Mouse (Mus musculus): Measurements from ENCODE around the gene Zfp719. TPM values are rescaled to one million over a fixed set of nuclear protein-coding genes. Genes with fewer than 3 reads are reported as not detected.
A peak's percentile ranks its signal among the peaks of the same experiment; 100 is the strongest.

Gene Zfp719
- total RNA-seq (2021): 1 to 10 TPM; 5.8 to 7.3 TPM
- long read RNA-seq, experiment 1, full-length matches to known transcripts: 3 of 4 reads
- long read RNA-seq, experiment 1, partial matches to known transcripts: 1 of 4 reads
- long read RNA-seq, experiment 1, other reads (novel, unspliced or antisense): 0 of 4 reads
- long read RNA-seq, experiment 2, full-length matches to known transcripts: 1 of 2 reads
- long read RNA-seq, experiment 2, partial matches to known transcripts: 0 of 2 reads
- long read RNA-seq, experiment 2, other reads (novel, unspliced or antisense): 1 of 2 reads

DNA sequence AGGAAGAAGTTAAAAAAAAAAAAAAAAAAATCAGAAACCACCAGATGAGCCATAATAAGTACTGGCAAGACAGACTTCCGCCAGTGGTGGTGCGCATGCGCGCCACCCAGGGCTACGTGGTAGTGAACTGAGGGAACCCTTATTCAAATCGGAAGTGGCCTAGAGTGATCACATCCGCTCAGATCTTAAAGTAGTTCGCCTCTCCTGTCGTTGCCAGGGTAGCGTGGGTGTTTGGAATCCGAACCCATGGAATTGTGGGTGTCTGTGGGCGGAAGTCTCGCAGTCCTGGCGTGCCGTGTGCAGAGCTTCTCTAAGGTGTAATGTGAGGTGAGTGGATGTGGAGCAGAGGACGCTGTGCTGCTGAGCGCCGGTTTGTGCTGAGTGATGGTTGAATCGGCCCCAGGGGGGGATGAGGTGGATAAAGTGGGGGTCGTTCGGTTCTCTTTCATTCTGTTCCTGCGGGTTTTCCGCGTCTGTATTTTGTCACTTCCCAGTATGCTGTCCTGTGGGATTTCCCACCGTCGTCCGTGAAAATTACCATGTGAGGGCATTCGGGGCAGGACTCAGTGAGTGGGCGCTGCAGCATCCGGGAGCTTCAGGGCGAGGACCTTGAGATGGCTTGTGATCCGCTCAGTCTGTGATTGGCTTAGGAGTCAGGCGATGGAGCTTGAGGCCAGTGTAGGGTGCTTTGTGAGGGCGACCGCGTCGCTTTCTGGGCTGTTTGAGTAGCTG, at the start of gene Zfp719:
TSS of gene Zfp719 (plus strand) at position 171 of the 732 bp plus-strand sequence.
- DNase-seq: peak; percentile 87 to 90
- intact Hi-C loops (cut with DNase I): loop anchor here (5.0 to 10.0 kb wide), 2 partner anchors 93 to 265 kb away; partner anchors contain the start of genes Ctu1 and Zfp715

DNA sequence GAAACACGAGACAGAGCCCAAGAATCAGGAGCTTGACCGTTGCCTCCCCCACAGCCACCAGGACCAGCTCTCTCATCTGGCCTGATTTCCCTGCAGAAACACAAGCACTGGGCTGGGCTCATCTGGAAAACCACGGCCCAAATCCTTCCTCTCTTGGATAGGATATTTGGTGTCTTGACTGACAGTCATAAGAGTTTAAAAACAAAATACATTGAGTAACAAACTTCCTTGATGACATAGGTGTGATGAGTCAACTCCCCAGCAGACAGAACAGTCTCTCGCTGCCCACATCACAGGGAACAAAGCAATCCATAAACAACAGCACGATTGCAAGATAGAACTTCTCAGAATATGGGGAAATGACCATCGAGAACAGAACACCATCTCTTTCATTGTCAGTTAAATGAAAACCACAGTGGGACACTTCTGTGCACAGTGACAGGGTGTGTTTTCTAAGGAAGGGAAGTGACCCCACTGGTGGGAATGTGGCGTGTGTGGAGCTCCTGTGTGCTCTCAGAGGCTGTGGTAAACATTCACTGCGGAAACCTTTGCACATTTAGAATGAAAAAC, 49.1 kb upstream of the Zfp719 start:
- intact Hi-C loops (cut with DNase I): no loop called here
- DNase-seq: no peak

DNA sequence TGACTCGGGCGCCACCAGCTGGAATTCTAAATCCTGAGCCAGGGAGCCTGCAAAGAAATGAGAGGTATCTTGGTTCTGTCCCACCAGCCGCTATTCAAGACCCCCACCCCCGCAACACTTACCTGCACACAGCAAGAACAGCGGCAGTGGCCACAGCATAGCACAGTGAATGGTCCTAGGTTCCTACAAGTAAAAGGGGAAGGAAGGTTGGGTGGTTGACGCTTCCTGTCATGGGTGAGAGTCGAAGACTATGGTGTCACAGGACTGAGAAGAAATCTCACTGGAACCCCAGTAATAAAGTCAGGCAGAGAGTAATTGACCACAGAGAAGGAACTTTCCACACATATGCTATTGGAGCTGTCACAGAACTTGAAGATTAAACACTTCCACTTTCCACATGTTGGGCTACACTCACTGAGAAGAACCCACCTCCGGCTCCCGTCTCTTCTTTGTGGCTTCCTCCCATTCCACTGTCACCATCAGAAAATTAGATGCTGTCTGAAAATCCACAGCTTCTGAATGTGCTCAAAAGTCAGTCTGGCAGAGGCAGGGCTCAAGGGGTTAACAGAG, 46.4 kb upstream of the Zfp719 start:
- intact Hi-C loops (cut with DNase I): no loop called here
- DNase-seq: no peak

DNA sequence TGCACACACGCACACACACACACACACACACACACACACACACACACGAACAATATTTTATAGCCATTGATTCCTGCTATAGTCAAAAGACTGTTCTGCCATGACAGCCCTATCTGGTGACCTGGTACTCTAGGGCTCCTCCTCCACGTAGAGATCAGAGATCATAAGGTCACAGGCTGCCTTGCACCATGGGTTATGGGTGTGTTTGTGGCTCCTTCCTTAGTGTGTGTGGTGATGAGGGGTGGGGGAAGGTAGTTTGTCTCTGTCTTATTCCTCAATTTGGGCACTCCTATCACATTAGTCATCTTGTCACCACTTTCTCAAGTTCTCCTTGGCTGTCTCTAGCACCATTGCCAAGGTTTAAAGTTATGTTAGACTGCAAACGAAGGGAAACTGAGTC, 40.9 kb upstream of the Zfp719 start:
- no peak for DNase-seq
- intact Hi-C loops (cut with DNase I): no loop called here

DNA sequence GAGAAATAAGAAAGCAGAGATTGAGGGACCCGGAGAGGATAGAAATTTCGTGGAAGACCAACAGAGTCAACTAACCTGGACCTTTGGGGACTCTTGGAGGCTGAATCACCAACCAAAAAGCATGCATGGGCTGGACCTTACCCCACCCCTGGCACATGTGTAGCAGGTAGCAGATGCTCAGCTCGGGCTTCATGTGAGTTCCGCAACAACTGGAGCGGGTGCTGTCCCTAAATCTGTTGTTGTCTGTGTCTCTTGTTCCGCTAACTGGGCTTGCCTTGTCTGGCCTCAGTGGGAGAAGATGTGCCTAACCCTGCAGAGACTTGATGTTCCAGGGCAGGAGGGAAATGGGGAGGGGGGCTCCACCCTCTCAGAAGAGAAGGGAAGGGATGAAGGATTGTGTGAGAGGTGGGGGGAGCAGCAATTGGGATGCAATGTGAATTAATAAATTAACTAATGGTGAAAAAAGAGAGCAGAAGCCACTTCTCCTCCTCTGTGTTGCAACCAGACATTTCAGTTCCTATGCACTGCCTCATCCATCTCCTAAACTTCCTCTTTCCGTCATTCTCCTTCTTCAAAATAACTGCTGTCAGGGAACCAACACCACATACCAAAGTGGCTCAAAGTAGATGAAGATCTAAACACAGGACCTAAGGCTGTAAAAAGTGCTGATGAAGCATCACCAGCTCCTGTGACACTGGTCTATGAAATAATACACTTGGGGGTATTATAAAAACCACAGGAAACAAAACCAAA, 35.0 kb upstream of the Zfp719 start, which contains the start of gene Cd33:
TSS of gene Cd33 (minus strand) at position 204 of the 753 bp plus-strand sequence.
- intact Hi-C loops (cut with DNase I): no loop called here
- DNase-seq: no peak

DNA sequence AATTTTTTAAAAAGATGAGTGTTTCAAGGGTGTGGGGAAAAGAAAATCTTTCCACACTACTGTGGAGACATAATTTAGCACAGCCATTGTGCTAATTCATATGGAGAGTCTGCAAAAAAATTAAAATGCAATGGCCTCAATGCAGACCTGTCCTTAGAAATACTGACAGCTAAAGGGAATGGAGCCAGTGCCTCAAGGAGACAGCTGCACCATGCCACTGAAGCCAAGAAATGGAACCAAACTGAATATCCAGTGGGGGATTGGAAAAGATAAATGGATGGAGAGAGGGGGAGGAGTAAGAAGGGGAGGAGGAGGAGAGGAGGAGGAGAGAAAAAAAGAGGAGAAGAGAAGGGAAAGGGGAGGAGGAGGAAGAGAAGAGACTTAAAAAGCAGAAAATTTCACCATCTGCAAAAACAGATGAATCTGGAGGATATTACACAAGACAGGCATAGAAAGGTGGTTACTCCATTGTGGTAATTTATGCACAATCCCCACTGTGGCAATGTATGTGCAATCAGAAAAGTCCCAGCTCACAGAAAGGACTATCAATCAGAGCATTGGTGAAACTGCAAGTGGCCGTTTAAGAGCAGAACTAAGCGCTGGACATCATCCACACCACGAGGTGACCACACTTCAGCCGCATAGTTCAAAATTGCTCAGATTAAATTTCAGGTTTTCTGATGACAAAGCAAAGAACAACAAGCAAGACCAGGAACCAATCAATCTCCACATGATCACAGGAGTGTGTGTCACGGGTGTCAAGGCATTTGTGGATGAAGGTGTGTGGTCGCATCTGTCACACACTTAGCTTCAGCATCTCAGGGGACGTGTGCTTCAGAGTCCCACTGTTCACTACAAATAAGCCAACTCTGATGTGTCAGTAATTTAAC, 33.5 kb upstream of the Zfp719 start:
- no peak for DNase-seq
- intact Hi-C loops (cut with DNase I): no loop called here

DNA sequence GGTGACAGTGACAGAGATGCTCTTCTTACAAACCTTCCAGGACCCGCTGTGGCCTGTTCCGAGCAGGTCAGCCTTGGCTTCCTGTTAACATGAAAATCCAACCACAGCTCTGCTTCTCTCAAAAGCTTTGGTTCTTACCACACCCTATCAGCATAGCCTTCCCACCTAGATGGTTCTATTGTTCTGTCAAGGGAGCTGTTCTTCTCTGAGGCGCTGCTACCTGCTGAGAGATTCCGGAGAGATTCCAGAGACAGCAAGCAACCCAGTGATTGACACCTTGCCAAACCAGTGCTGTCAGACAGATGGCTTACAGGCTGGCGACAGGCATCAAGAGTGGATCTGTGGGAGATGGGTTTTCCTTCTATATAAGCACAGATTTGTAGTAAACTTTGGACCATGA, 31.7 kb upstream of the Zfp719 start:
- no peak for DNase-seq
- intact Hi-C loops (cut with DNase I): no loop called here

DNA sequence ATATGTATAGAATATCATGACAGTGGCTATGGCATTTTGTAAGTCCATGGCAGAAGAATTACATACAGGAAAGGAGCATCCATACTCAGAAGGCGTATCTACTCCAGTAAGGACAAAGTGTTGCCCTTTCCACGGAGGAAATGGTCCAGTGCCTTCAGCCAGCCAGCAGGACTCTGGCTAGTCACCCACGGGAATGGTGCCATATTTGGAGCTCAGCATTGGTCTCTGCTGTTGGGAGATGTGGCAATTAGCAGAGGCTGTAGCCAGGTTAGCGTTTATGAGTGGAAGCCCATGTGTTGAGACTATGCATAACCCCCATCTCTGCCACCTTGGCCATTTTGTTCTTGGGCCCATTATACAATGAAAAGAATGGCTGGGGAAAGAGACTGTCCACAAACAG, 31.2 kb upstream of the Zfp719 start:
- intact Hi-C loops (cut with DNase I): no loop called here
- no peak for DNase-seq

DNA sequence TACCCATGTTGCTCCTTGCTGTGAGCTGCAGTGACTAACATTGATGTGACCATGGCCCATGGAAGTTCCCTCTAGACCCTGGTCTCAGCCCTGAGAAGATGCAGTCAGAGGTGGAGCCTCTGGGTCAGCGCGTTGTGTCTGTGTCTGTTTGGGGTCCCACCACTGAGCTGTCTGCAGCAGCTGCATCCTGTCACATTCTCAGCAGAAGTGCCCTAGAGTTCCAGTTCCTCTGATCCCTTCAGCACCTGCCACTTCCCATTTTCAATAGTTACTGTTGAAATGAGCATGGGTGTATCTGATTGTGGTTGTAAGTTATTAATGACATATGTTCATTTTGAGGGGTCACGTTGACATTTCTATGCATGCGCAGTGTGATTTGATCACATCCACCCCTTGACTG, 26.3 kb upstream of the Zfp719 start:
- DNase-seq: peak in 1 of 2 experiments; percentile 12

DNA sequence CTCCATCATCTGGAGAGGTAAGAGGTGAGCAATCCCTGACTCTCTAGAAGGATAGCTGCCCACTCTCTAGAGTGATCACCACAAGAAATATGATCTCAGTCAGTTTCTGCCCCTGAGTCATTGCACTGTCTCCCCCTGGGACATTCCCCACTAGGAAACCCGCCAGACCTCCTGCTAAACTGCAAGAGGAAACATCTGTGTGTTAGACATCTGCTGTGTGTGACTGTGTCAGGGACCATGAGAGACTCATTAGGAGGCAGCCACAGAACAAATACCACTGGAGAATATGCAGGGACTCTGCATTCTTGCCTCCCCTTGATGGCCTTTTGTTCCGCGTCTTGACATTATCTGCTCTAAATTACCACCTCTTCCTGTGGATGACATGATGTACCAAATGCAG, 24.9 kb upstream of the Zfp719 start:
- peak; percentile 69 to 78 for DNase-seq
- intact Hi-C loops (cut with DNase I): no loop called here

More for the DNA sequence above, 26.3 kb upstream of the Zfp719 start:
- intact Hi-C loops (cut with DNase I): no loop called here

DNA sequence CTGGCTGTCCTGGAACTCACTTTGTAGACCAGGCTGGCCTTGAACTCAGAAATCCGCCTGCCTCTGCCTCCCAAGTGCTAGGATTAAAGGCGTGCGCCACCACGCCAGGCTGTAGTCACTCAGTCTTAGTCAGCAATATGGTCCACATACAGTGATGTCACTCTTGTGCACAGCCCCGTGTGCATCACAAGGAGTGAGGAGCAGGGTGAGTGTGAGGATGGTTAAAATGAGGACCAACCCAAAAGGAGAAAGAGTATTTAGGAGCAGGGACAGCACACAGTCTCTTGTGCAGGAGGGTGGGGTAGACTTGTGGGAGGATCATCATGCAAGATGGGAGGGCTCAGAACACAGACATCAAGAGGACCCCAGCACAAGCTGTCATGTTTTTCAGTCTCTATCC, 24.1 kb upstream of the Zfp719 start:
- intact Hi-C loops (cut with DNase I): no loop called here
- DNase-seq: no peak

DNA sequence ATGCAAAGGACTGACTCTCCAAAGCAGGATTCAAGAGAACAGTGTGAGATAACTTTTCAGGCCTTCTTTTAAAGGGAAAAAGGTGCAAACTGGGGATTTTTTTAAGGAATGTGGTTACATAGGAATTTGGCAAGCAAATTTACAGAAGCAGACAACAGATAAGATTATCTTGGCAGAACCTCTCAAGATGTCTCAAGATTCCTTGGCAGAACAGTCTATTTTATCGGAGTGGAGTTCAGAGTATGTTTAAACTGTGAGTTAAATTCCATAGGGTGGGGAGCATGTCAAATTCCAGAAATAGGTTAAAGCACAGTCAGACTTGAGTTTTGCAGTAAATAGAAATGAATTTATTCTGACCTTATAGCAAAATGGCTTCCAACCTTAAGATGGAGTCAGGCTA, 22.5 kb upstream of the Zfp719 start:
- intact Hi-C loops (cut with DNase I): no loop called here

DNA sequence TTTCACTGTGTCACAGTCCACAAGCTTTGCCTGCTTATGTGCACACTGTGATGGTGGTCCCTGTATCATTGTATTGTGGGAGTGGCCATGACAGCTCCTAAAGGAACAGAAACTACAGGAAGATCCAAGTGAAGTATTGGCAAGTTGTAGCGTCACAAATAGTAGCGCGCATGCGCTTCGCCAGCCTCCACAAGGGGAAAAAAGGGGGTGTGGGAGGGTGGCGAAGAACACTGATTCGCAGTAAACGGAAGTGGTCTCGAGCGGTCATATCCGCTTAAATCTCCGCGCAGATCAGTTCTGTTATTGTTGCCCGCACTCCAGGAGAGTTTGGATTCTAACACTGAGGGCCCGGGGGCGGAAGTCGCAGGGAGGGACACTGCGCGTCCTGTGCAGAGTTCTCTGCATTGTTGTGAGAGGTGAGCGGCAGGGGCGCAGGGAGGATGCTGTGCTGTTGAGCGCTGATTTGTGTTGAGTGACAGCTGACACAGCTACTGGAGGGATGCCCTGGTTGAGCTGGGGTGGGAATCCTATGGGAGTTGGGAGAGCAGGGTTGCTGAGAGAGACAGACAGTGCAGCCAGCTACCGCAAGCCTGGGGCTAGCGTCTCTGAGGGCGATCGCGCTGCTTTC, 17.3 kb upstream of the Zfp719 start, which contains the start of gene Zfp658:
TSS of gene Zfp658 (plus strand) at position 251 of the 628 bp plus-strand sequence.
- peak; percentile 83 to 84 for DNase-seq
- intact Hi-C loops (cut with DNase I): loop anchor here (5.0 kb wide), 1 partner anchor 140 kb away; no protein-coding TSS in a partner anchor

More for the DNA sequence above, 22.5 kb upstream of the Zfp719 start:
- no peak for DNase-seq

DNA sequence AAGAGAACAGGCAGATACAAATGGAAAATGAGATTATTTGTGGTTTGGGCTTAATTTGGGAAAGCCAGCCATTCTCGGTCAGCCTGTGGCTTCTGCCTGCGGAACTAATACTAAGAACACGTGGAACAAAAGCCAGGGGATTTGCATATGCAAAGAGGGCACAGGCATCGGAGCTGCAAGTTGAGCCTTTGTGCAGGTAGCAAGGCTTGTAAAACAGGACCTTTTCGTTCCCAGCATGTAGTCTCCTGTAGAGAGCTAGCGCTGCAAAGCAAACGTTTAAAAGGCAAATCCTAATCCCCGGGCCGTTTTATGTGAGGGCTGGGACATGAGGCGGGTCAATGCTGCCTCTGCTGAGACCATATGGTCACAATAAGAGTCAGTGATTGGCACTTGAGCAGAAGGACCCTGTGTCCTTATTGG, 16.7 kb upstream of the Zfp719 start:
- no peak for DNase-seq
- intact Hi-C loops (cut with DNase I): loop anchor here (5.0 kb wide), 1 partner anchor 140 kb away; no protein-coding TSS in a partner anchor

DNA sequence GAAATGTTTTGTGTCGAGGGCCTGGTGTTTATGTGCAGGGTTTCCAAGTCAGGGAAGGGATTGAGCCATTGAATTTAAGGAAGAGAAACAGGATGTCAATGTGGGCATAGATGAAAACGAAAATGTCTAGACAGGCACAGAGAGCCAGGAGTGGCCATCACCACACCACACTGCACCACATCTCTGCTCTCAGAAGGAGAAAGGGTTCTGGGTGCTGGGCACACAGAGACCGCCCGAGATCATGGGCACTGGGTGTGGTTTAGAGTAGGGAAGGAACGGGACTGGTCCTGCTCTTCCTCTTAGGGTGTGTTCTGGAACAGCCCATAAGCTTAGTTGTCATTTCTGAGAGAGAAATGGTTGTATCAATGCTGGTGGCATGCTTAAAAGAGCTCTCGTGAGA, 16.1 kb upstream of the Zfp719 start:
- no peak for DNase-seq

DNA sequence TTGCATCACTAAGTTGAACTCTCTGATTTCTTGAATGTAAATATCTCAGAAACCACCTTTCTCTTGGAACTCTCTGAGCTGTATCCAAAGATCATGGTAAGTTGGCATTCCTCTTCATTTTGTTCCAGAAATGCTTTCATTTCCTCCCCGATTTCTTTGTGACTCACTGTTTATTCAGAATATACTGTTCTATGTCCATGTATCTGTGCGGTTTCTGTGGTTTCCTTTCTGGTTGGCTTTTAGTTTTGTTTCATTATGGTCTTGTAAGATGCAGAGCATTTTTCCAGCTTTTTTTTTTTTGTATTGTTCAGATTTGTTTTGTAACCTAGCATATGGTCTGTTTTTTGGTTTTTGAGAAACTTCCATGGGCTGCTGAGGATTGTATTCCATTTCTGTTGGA, 8.2 kb upstream of the Zfp719 start:
- DNase-seq: no peak
- intact Hi-C loops (cut with DNase I): no loop called here

More for the DNA sequence above, 16.1 kb upstream of the Zfp719 start:
- intact Hi-C loops (cut with DNase I): loop anchor here (5.0 kb wide), 1 partner anchor 141 kb away; no protein-coding TSS in a partner anchor

DNA sequence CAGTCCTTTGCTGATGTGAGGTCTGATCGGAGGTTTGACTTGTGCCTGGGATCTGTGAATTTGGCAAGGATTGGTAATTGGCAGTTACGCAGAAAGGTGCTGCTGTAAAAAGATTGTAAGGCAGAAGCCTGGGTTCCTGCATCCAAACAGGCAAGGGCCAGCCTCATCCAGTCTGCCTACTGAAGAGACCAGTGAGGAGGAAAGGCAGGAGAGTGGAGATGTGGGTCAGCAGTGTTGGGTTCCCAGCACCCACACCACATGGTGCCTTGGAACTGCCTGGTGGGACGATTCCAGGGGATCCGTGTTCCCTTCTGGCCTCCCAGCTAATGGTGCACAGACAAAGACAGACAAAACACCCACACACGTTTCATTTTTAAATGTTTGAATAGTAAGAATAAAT, 1.1 kb downstream of the Zfp719 start:
- intact Hi-C loops (cut with DNase I): loop anchor here (10.0 kb wide), 1 partner anchor 266 kb away; the partner anchor contains the start of gene Zfp715
- DNase-seq: peak in 1 of 2 experiments; percentile 3

DNA sequence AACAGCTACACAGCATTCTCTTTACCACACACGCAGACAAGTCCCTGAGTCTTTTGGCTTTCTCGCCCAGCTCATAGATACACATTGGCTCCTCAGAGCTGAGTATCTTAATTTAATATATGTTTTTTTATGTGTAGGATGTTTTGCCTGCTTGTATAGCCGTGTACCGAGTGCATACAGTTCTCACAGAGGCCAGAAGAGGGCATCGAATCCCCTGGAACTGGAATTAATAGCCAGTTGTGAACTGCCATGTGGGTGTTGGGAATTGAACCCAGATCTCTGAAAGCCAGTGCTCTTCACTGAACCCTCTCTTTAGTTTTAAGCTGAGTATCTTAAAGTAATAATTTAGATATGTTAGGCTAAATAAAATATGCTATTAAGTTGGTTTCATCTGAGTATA, 5.4 kb downstream of the Zfp719 start:
- no peak for DNase-seq
- intact Hi-C loops (cut with DNase I): loop anchor here (10.0 kb wide), 1 partner anchor 270 kb away; the partner anchor contains the start of gene Zfp715

Measured in heart, postnatal 14 days (tissue).